Mouse (Mus musculus): ENCODE data around the gene Gm12166.
"Not testable (repeated sequence)": the region's sequence is repeated elsewhere in the genome, so short reads cannot be mapped to it uniquely, and the experiment has no call there.

The Gm12166 gene

GRCm38 (mm10) chr11:46054911-46055895 lies 3.1 kb upstream of the Gm12166 start:
- peak; percentile 44 for DNase-seq (ENCODE audit: low spot score)

GRCm38 (mm10) chr11:46054311-46054710 lies 2.2 kb upstream of the Gm12166 start:
- DNase-seq (ENCODE audit: low spot score), result peak; percentile 34

GRCm38 (mm10) chr11:46053457-46053856 lies 1.3 kb upstream of the Gm12166 start:
- not testable (repeated sequence) for DNase-seq (ENCODE audit: low spot score)

GRCm38 (mm10) chr11:46047264-46047663 lies 4.9 kb downstream of the Gm12166 start:
- DNase-seq (ENCODE audit: low spot score), result no peak

GRCm38 (mm10) chr11:46044781-46045180 lies 7.3 kb downstream of the Gm12166 start:
- no peak for DNase-seq (ENCODE audit: low spot score)

GRCm38 (mm10) chr11:46041607-46042267 lies 10.4 kb downstream of the Gm12166 start:
- DNase-seq (ENCODE audit: low spot score), result no peak

GRCm38 (mm10) chr11:46040841-46041556 lies 11.1 kb downstream of the Gm12166 start:
- DNase-seq (ENCODE audit: low spot score), result no peak

GRCm38 (mm10) chr11:46039335-46039734 lies 12.8 kb downstream of the Gm12166 start:
- DNase-seq (ENCODE audit: low spot score), result no peak

GRCm38 (mm10) chr11:46038901-46039300 lies 13.2 kb downstream of the Gm12166 start:
- DNase-seq (ENCODE audit: low spot score), result no peak

GRCm38 (mm10) chr11:46036374-46036773 lies 15.7 kb downstream of the Gm12166 start:
- no peak for DNase-seq (ENCODE audit: low spot score)

GRCm38 (mm10) chr11:46032956-46033355 lies 19.2 kb downstream of the Gm12166 start:
- DNase-seq (ENCODE audit: low spot score), result no peak

- DNase-seq (ENCODE audit: low spot score), result no peak
Observed at GRCm38 (mm10) chr11:46031470-46031869, 20.7 kb downstream of the Gm12166 start.

- no peak for DNase-seq (ENCODE audit: low spot score)
Observed at GRCm38 (mm10) chr11:46030026-46030425, 22.1 kb downstream of the Gm12166 start.

- DNase-seq (ENCODE audit: low spot score), result no peak
Observed at GRCm38 (mm10) chr11:46029485-46029884, 22.6 kb downstream of the Gm12166 start.

- no peak for DNase-seq (ENCODE audit: low spot score)
Observed at GRCm38 (mm10) chr11:46027952-46028814, 23.9 kb downstream of the Gm12166 start.

GRCm38 (mm10) chr11:46025962-46026392 lies 26.1 kb downstream of the Gm12166 start:
- peak; percentile 38 for DNase-seq (ENCODE audit: low spot score)

- DNase-seq (ENCODE audit: low spot score), result no peak
Observed at GRCm38 (mm10) chr11:46022983-46023382, 29.1 kb downstream of the Gm12166 start.

GRCm38 (mm10) chr11:46021850-46022249 lies 30.3 kb downstream of the Gm12166 start:
- DNase-seq (ENCODE audit: low spot score), result no peak

- DNase-seq (ENCODE audit: low spot score), result no peak
Observed at GRCm38 (mm10) chr11:46020246-46020645, 31.9 kb downstream of the Gm12166 start.

- peak; percentile 92 for DNase-seq (ENCODE audit: low spot score)
Observed at GRCm38 (mm10) chr11:46016061-46016460, 36.1 kb downstream of the Gm12166 start.
